7 mouse cellular contexts compared by ENCODE assay signal in the genomic region with DNA sequence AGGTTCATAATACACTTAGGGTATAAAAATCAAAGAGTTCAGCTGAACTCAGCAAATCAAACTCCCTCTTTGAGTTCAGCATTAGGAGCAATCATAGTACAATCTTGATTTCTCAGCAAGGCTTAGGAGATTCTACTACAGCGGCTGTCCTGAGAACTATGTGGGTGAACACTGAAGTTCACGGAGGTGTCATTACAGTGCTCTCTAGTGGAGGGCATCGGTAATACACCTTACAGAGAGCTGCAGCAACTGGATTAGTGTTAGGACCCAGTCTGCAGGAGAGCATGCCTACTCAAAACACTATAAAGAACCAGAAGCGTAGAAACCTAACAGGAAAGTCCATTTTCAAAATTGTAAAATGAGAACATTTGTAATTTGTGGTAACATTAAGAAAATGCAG. TPM values are rescaled to one million over a fixed set of nuclear protein-coding genes. Genes with fewer than 3 reads are reported as not detected.
A peak's percentile ranks its signal among the peaks of the same experiment; 100 is the strongest.
DNase-seq lines count a peak whose midpoint lies in the region; ATAC-seq and TF ChIP-seq lines count a peak whose summit lies in the region.

No protein-coding gene starts in this region.

- intact Hi-C loops in heart, postnatal 36 days (cut with DNase I) = no loop called here

- TF ChIP-seq CTCF in lung, postnatal 0 days (IDR thresholded peaks at IDR 0.05) = peak; percentile 82
- TF ChIP-seq CTCF in testis, adult 2 months (IDR thresholded peaks at IDR 0.05; ENCODE audit: control insufficient read depth, insufficient read depth, insufficient replicate concordance, low read depth, low read length) = peak; percentile 20; the same call in 1 of the 2 replicates

- no peak overlapping the region for H3K9ac ChIP-seq in midbrain, embryonic 14.5 days (replicated peaks; ENCODE audit: low read length)
- no peak overlapping the region for H3K9ac ChIP-seq in midbrain, embryonic 16.5 days (ENCODE audit: low read depth, low read length)
- H3K9ac ChIP-seq in lung, postnatal 0 days (replicated peaks; ENCODE audit: low read depth) = no peak overlapping the region

- TF ChIP-seq EP300 in lung, postnatal 0 days (IDR thresholded peaks at IDR 0.05) = no peak

- H3K9me3 ChIP-seq in midbrain, embryonic 14.5 days (ENCODE audit: control insufficient read depth, low read length) = no peaks in the 10 kb centered on the region
- H3K9me3 ChIP-seq in midbrain, embryonic 16.5 days (replicated peaks; ENCODE audit: control insufficient read depth, low read length, poor library complexity, severe bottlenecking) = no peaks in the 10 kb centered on the region
- H3K9me3 ChIP-seq in lung, postnatal 0 days (ENCODE audit: low read length) = no peaks in the 10 kb centered on the region

- H3K27ac ChIP-seq in midbrain, embryonic 14.5 days (replicated peaks; ENCODE audit: low read depth, low read length) = no peak overlapping the region
- H3K27ac ChIP-seq in midbrain, embryonic 16.5 days (ENCODE audit: low read length) = no peak overlapping the region
- no peak overlapping the region for H3K27ac ChIP-seq in lung, postnatal 0 days (ENCODE audit: low read length)
- H3K27ac ChIP-seq in testis, adult 2 months (ENCODE audit: control insufficient read depth, insufficient read depth, low read depth, low read length) = no peak overlapping the region

- ATAC-seq in midbrain, embryonic 14.5 days (ENCODE audit: low FRiP score, low TSS enrichment) = no peak
- no peak for ATAC-seq in midbrain, embryonic 16.5 days
- ATAC-seq in lung, postnatal 0 days = no peak

- 28% methylated on average over 4 of the region's 4 CpGs for WGBS in midbrain, embryonic 14.5 days
- 32% methylated on average over 4 of the region's 4 CpGs for WGBS in midbrain, embryonic 16.5 days
- 34% methylated on average over 4 of the region's 4 CpGs for WGBS in lung, postnatal 0 days

- DNase-seq in midbrain, embryonic 14.5 days = peak; percentile 61
- peak; percentile 67 for DNase-seq in T-cell, adult 2 months (ENCODE audit: low spot score)
- DNase-seq in cerebellum, adult 18-20 months = peak; percentile 63
- DNase-seq in heart, postnatal 36 days = peak; percentile 48 to 57
- DNase-seq in lung, postnatal 0 days (ENCODE audit: low spot score) = peak; percentile 57

- 0 out of 2 replicates have a peak, but pooled peaks cover 2% of the 10 kb centered on the region for H3K4me1 ChIP-seq in midbrain, embryonic 14.5 days (ENCODE audit: control insufficient read depth, insufficient read depth, low read length)
- 0 out of 2 replicates have a peak, but pooled peaks cover 2% of the 10 kb centered on the region for H3K4me1 ChIP-seq in midbrain, embryonic 16.5 days (ENCODE audit: control insufficient read depth, insufficient read depth, low read length)
- no peaks in the 10 kb centered on the region for H3K4me1 ChIP-seq in lung, postnatal 0 days (ENCODE audit: insufficient read depth, low read depth, low read length)
- H3K4me1 ChIP-seq in testis, adult 2 months (ENCODE audit: control insufficient read depth, insufficient read depth, low read length) = peaks cover 3% of the 10 kb centered on the region

- TF ChIP-seq POLR2A in testis, adult 2 months (IDR thresholded peaks at IDR 0.05; ENCODE audit: control insufficient read depth, low read depth, low read length) = no peak

- no peak overlapping the region for H3K4me3 ChIP-seq in midbrain, embryonic 14.5 days (replicated peaks; ENCODE audit: low read depth, low read length)
- H3K4me3 ChIP-seq in midbrain, embryonic 16.5 days (ENCODE audit: low read depth, low read length) = no peak overlapping the region
- no peak overlapping the region for H3K4me3 ChIP-seq in lung, postnatal 0 days (ENCODE audit: low read depth, low read length)
- H3K4me3 ChIP-seq in testis, adult 2 months (ENCODE audit: control insufficient read depth, low read depth, low read length) = no peak overlapping the region

- H3K36me3 ChIP-seq in midbrain, embryonic 14.5 days (ENCODE audit: control insufficient read depth, insufficient read depth, low read length) = no peaks in the 10 kb centered on the region
- H3K36me3 ChIP-seq in midbrain, embryonic 16.5 days (ENCODE audit: control insufficient read depth, insufficient read depth, low read length) = no peaks in the 10 kb centered on the region
- H3K36me3 ChIP-seq in lung, postnatal 0 days (ENCODE audit: insufficient read depth, low read length) = no peaks in the 10 kb centered on the region
- no peaks in the 10 kb centered on the region for H3K36me3 ChIP-seq in testis, adult 2 months (ENCODE audit: control insufficient read depth, insufficient read depth, low read length)

- H3K27me3 ChIP-seq in midbrain, embryonic 14.5 days (ENCODE audit: control insufficient read depth, insufficient read depth, low read length) = no peaks in the 10 kb centered on the region
- H3K27me3 ChIP-seq in midbrain, embryonic 16.5 days (ENCODE audit: control insufficient read depth, insufficient read depth, low read depth, low read length) = no peaks in the 10 kb centered on the region
- H3K27me3 ChIP-seq in lung, postnatal 0 days (replicated peaks; ENCODE audit: insufficient read depth, low read length) = no peaks in the 10 kb centered on the region
- no peaks in the 10 kb centered on the region for H3K27me3 ChIP-seq in testis, adult 2 months (ENCODE audit: control insufficient read depth, insufficient read depth, low read length)

- no peak overlapping the region for H3K4me2 ChIP-seq in midbrain, embryonic 14.5 days (ENCODE audit: low read length)
- H3K4me2 ChIP-seq in midbrain, embryonic 16.5 days (ENCODE audit: low read length) = no peak overlapping the region
- no peak overlapping the region for H3K4me2 ChIP-seq in lung, postnatal 0 days (replicated peaks; ENCODE audit: low read depth, low read length)

RNA-seq across cellular contexts. Expression of a gene that starts 19.0 kb away (rescaled TPM):
- polyA plus RNA-seq in midbrain, embryonic 14.5 days (2014; fragmentation: Nextera tagmentation; extraction: Ambion mirVana) = 0.32 TPM in 1 of 2 replicates, not detected in the other
- polyA plus RNA-seq in midbrain, embryonic 16.5 days (2015; fragmentation: Nextera tagmentation; extraction: Ambion mirVana) = 0.24 and 0.25 TPM in 2 replicates
- under 1 TPM in 1 of 2 experiments, not detected in 1; 0.28 TPM for total RNA-seq in heart, postnatal 36 days (2021)
- polyA plus RNA-seq in lung, postnatal 0 days (2015; fragmentation: Nextera tagmentation; extraction: Ambion mirVana) = not detected in 2 replicates
- 0.09 TPM in 1 of 2 replicates, not detected in the other for polyA plus RNA-seq in testis, adult 2 months (2012; rRNA removed)

RNA-seq across cellular contexts. Expression of a gene that starts 28.9 kb away (rescaled TPM):
- 228 and 230 TPM in 2 replicates for polyA plus RNA-seq in midbrain, embryonic 14.5 days (2014; fragmentation: Nextera tagmentation; extraction: Ambion mirVana)
- 226 and 229 TPM in 2 replicates for polyA plus RNA-seq in midbrain, embryonic 16.5 days (2015; fragmentation: Nextera tagmentation; extraction: Ambion mirVana)
- total RNA-seq in heart, postnatal 36 days (2021) = 10 to 100 TPM; 31.9 to 36.0 TPM
- 53.5 and 53.6 TPM in 2 replicates for polyA plus RNA-seq in lung, postnatal 0 days (2015; fragmentation: Nextera tagmentation; extraction: Ambion mirVana)
- polyA plus RNA-seq in testis, adult 2 months (2012; rRNA removed) = 12.8 and 14.8 TPM in 2 replicates
